Mouse (Mus musculus) splenic B cell, adult 2 months (primary cell): ENCODE measurements at regions not wholly inside any gene's neighbourhood (a gene's known extent, or its start where the extent isn't known, plus 50 kb on each side); places are given as distances from the start of the nearest gene placed in this dataset.

Experiments
- DNase-seq: peaks from one replicate; pipeline ENCODE4 v3.0.0-alpha.2; 2011; ENCODE audit warnings: low read depth, low spot score
- H3K27me3 ChIP-seq: 2 replicates; pipeline ENCODE4 v1.6.1; 2012; ENCODE audit warnings: mild to moderate bottlenecking, low read length, moderate library complexity, mixed read lengths; ENCODE audit not compliant: control insufficient read depth, poor library complexity, insufficient read depth, severe bottlenecking
- H3K36me3 ChIP-seq: 2 replicates; pipeline ENCODE4 v1.6.1; 2012; ENCODE audit warnings: mild to moderate bottlenecking, low read length, moderate library complexity, mixed read lengths; ENCODE audit not compliant: control insufficient read depth, poor library complexity, insufficient read depth, severe bottlenecking

GRCm38 (mm10) chrX:52668679-52669078, 54.9 kb upstream of the Gpc3 start:
- Histone ChIP-seq H3K27me3 (no peaks in the 10 kb centered on the region), H3K36me3 (no peaks in the 10 kb centered on the region)
- no peak for DNase-seq

GRCm38 (mm10) chrX:52679045-52679444, 65.3 kb upstream of the Gpc3 start:
- Histone ChIP-seq H3K36me3 (no peaks in the 10 kb centered on the region), H3K27me3 (no peaks in the 10 kb centered on the region)
- peak; percentile 27 for DNase-seq

- Histone ChIP-seq H3K36me3 (no peaks in the 10 kb centered on the region), H3K27me3 (no peaks in the 10 kb centered on the region)
- no peak for DNase-seq
These were observed 80.6 kb upstream of the Gpc3 start for GRCm38 (mm10) chrX:52694392-52694791.

- DNase-seq = peak; percentile 38
- Histone ChIP-seq H3K27me3 (no peaks in the 10 kb centered on the region), H3K36me3 (no peaks in the 10 kb centered on the region)
These were observed 85.9 kb upstream of the Gpc3 start for GRCm38 (mm10) chrX:52699615-52700014.

GRCm38 (mm10) chrX:52717495-52717894, 73.5 kb upstream of the Ccdc160 start:
- Histone ChIP-seq H3K27me3 (no peaks in the 10 kb centered on the region), H3K36me3 (no peaks in the 10 kb centered on the region)
- peak; percentile 22 for DNase-seq

GRCm38 (mm10) chrX:52738116-52738515, 52.9 kb upstream of the Ccdc160 start:
- no peak for DNase-seq
- Histone ChIP-seq H3K36me3 (no peaks in the 10 kb centered on the region), H3K27me3 (no peaks in the 10 kb centered on the region)
